Mouse (Mus musculus) telencephalon, adult 2 months (tissue): ENCODE data around the gene Vmn2r35.
"Not testable (repeated sequence)": the region's sequence is repeated elsewhere in the genome, so short reads cannot be mapped to it uniquely, and the experiment has no call there.

Source experiments
- DNase-seq: peaks from one replicate; pipeline ENCODE4 v3.0.0-alpha.2; 2011; ENCODE audit warnings: low read depth, low spot score

Gene Vmn2r35

GRCm38 (mm10) chr7:7819767-7820166 lies at the start of gene Vmn2r35:
Gene Vmn2r35, minus strand, starts transcription at chr7:7819867.
- not testable (repeated sequence) for DNase-seq

DNA sequence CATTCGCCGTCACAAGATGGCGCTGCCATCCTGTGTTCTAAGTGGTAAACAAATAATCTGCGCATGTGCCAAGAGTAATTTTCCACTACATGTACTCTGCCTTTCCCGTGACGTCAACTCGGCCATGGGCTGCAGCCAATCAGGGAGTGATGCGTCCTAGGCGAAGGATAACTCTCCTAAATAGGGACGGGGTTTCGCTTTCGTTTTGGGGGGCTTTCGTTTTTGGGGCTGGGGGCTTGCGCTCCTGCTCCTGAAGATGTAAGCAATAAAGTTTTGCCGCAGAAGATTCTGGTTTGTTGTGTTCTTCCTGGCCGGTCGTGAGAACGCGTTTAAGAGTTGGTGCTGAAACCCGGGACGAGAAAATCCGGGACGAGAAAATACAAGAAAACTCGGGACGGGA lies 25.5 kb downstream of the Vmn2r35 start:
- DNase-seq, result not testable (repeated sequence)
